Mouse (Mus musculus) heart, embryonic 11.5 days (tissue): ENCODE data around the gene Sec24c. TPM values are rescaled to one million over a fixed set of nuclear protein-coding genes. Genes with fewer than 3 reads are reported as not detected.
A peak's percentile ranks its signal among the peaks of the same experiment; 100 is the strongest.

Source experiments
- ATAC-seq: fragments of 200-750 bp; cut with Nextera tagmentation; replicated peaks from 2 replicates; pipeline ENCODE4 v1.8.0; 2017; ENCODE audit warnings: moderate library complexity; ENCODE audit not compliant: insufficient number of reproducible peaks, low FRiP score, low TSS enrichment
- H3K27ac ChIP-seq: fragments of 300-500 bp; sonication (generic); 2 replicates; pipeline ENCODE4 v1.5.1; 2014; ENCODE audit warnings: mild to moderate bottlenecking, low read depth, low read length
- H3K27me3 ChIP-seq: fragments of 300-500 bp; sonication (generic); 2 replicates; pipeline ENCODE4 v1.6.1; 2014; ENCODE audit warnings: mild to moderate bottlenecking, low read length, mixed read lengths; ENCODE audit not compliant: control insufficient read depth, insufficient read depth
- H3K36me3 ChIP-seq: fragments of 300-500 bp; sonication (generic); 2 replicates; pipeline ENCODE4 v1.6.1; 2014; ENCODE audit warnings: mild to moderate bottlenecking, low read length, moderate library complexity, mixed read lengths; ENCODE audit not compliant: control insufficient read depth, insufficient read depth
- H3K4me1 ChIP-seq: fragments of 300-500 bp; sonication (generic); 2 replicates; pipeline ENCODE4 v1.6.1; 2014; ENCODE audit warnings: low read length; ENCODE audit not compliant: control insufficient read depth, insufficient read depth
- H3K4me2 ChIP-seq: fragments of 300-500 bp; sonication (generic); 2 replicates; pipeline ENCODE4 v1.6.1; 2014; ENCODE audit warnings: mild to moderate bottlenecking, moderate library complexity
- H3K4me3 ChIP-seq: fragments of 300-500 bp; sonication (generic); 2 replicates; pipeline ENCODE4 v1.5.1; 2014; ENCODE audit warnings: low read depth, low read length
- H3K9ac ChIP-seq: fragments of 300-500 bp; sonication (generic); 2 replicates; pipeline ENCODE4 v1.6.1; 2014; ENCODE audit warnings: mild to moderate bottlenecking, low read depth, low read length, moderate library complexity
- H3K9me3 ChIP-seq: fragments of 300-500 bp; sonication (generic); replicated peaks from 2 replicates; pipeline ENCODE4 v1.6.1; 2016; ENCODE audit warnings: low read length; ENCODE audit not compliant: control insufficient read depth
- WGBS: fragments of 180-500 bp; shearing (Covaris S2); extraction: QIAGEN DNeasy Blood & Tissue Kit; methylation state at CpG from one replicate; pipeline ENCODE4 v1.1.7; 2014; ENCODE audit not compliant: insufficient replicate concordance; 5-methylcytosine and 5-hydroxymethylcytosine counted together
- polyA plus RNA-seq: library from polyadenylated mRNA; unstranded; fragments of >200 nt; fragmentation: Nextera tagmentation; extraction: Ambion mirVana; gene quantifications from 2 replicates; pipeline ENCODE4 v1.2.1, GENCODE M21; 2014

The Sec24c gene
- polyA plus RNA-seq, 1 experiment from 2014 or later: 78.1 TPM

DNA sequence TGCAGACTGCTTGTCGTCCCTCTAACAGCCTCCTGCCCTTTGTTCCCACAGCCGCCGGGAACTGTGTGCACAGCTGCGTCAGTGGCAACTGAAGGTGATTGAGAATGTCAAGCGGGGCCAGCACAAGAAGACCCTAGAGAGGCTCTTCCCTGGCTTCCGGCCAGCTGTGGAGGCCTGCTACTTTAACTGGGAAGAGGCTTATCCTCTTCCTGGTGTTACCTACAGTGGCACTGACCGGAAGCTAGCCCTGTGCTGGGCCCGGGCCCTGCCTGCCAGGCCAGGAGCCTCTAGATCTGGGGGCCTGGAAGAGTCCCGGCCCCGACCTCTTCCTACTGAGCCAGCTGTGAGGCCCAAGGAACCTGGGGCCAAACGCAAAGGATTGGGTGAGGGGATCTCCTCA, 39.7 kb downstream of the Sec24c start:
- H3K36me3 ChIP-seq: peaks cover 41% of the 10 kb centered on the region
- ATAC-seq: 0 out of 2 replicates have a peak, but pooled peaks have one; percentile 47
- H3K27me3 ChIP-seq: no peaks in the 10 kb centered on the region
- no peaks in the 10 kb centered on the region for H3K9me3 ChIP-seq
- peak overlapping the region; percentile 50; the same call in 1 of the 2 replicates for H3K9ac ChIP-seq
- H3K4me1 ChIP-seq: peaks cover 23% of the 10 kb centered on the region
- H3K27ac ChIP-seq: peak overlapping the region; percentile 75
- WGBS: 32% methylated on average over 11 of the region's 11 CpGs
- H3K4me3 ChIP-seq: no peak overlapping the region
- 0 out of 2 replicates have a peak overlapping the region, but pooled peaks have one; percentile 9 for H3K4me2 ChIP-seq

- Histone ChIP-seq H3K9me3 (no peaks in the 10 kb centered on the region), H3K36me3 (peaks cover 64% of the 10 kb centered on the region), H3K4me1 (peaks cover 9% of the 10 kb centered on the region), H3K27ac (no peak overlapping the region), H3K4me2 (no peak overlapping the region), H3K27me3 (no peaks in the 10 kb centered on the region), H3K4me3 (no peak overlapping the region), H3K9ac (no peak overlapping the region)
- ATAC-seq: no peak
- 85% methylated on average over 10 of the region's 10 CpGs for WGBS
These were observed 44.3 kb downstream of the Sec24c start for GRCm38 (mm10) chr14:20718443-20718842.

DNA sequence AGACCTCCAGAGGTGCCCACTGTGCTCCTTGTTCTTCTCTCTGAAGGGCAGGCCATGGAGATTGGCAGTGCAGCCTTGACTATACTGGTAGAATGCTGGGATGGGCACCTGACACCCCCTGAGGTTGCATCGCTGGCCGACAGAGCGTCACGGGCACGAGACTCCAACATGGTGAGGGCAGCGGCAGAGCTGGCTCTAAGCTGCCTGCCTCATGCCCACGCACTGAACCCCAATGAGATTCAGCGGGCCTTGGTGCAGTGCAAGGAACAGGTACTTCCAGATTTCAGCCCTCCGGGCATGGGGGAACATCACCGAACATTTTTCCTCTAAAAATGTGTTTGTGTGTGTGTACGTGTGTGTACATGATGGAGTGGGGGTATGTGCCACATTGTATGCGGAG, 45.7 kb downstream of the Sec24c start:
- Histone ChIP-seq H3K4me2 (no peak overlapping the region), H3K27ac (no peak overlapping the region), H3K4me3 (no peak overlapping the region), H3K36me3 (peaks cover 67% of the 10 kb centered on the region), H3K9ac (no peak overlapping the region), H3K9me3 (no peaks in the 10 kb centered on the region), H3K4me1 (peaks cover 2% of the 10 kb centered on the region; the same call in 1 of the 2 replicates), H3K27me3 (no peaks in the 10 kb centered on the region)
- no peak for ATAC-seq
- 92% methylated on average over 12 of the region's 12 CpGs for WGBS

- no peak overlapping the region for H3K27ac ChIP-seq
- peaks cover 14% of the 10 kb centered on the region for H3K4me1 ChIP-seq
- no peaks in the 10 kb centered on the region for H3K27me3 ChIP-seq
- no peak overlapping the region for H3K9ac ChIP-seq
- peaks cover 67% of the 10 kb centered on the region for H3K36me3 ChIP-seq
- no peaks in the 10 kb centered on the region for H3K9me3 ChIP-seq
- WGBS: 85% methylated on average over 4 of the region's 4 CpGs
- no peak overlapping the region for H3K4me2 ChIP-seq
- no peak for ATAC-seq
- H3K4me3 ChIP-seq: no peak overlapping the region
These were observed 47.3 kb downstream of the Sec24c start for GRCm38 (mm10) chr14:20721371-20721770.

- Histone ChIP-seq H3K36me3 (peaks cover 65% of the 10 kb centered on the region), H3K4me3 (no peak overlapping the region), H3K27me3 (no peaks in the 10 kb centered on the region), H3K4me2 (no peak overlapping the region), H3K4me1 (peaks cover 14% of the 10 kb centered on the region), H3K9me3 (no peaks in the 10 kb centered on the region), H3K27ac (no peak overlapping the region), H3K9ac (no peak overlapping the region)
- WGBS: 82% methylated on average over 12 of the region's 12 CpGs
- no peak for ATAC-seq
These were observed 48.9 kb downstream of the Sec24c start for GRCm38 (mm10) chr14:20723006-20723405.

- no peak for ATAC-seq
- WGBS: 38% methylated on average over 5 of the region's 5 CpGs
- H3K9ac ChIP-seq: no peak overlapping the region
- H3K27ac ChIP-seq: no peak overlapping the region
- H3K36me3 ChIP-seq: peaks cover 64% of the 10 kb centered on the region
- H3K4me3 ChIP-seq: no peak overlapping the region
- H3K4me1 ChIP-seq: peaks cover 14% of the 10 kb centered on the region
- H3K9me3 ChIP-seq: no peaks in the 10 kb centered on the region
- H3K4me2 ChIP-seq: no peak overlapping the region
- H3K27me3 ChIP-seq: no peaks in the 10 kb centered on the region
These were observed 49.9 kb downstream of the Sec24c start for GRCm38 (mm10) chr14:20724043-20724442.

- Histone ChIP-seq H3K4me1 (peaks cover 14% of the 10 kb centered on the region), H3K4me3 (no peak overlapping the region), H3K9ac (0 out of 2 replicates have a peak overlapping the region, but pooled peaks have one; percentile 11), H3K27me3 (no peaks in the 10 kb centered on the region), H3K27ac (peak overlapping the region; percentile 65), H3K9me3 (no peaks in the 10 kb centered on the region), H3K4me2 (peak overlapping the region; percentile 25), H3K36me3 (peaks cover 60% of the 10 kb centered on the region)
- no peak for ATAC-seq
- 33% methylated on average over 6 of the region's 6 CpGs for WGBS
These were observed 51.7 kb downstream of the Sec24c start for GRCm38 (mm10) chr14:20725660-20726339.

DNA sequence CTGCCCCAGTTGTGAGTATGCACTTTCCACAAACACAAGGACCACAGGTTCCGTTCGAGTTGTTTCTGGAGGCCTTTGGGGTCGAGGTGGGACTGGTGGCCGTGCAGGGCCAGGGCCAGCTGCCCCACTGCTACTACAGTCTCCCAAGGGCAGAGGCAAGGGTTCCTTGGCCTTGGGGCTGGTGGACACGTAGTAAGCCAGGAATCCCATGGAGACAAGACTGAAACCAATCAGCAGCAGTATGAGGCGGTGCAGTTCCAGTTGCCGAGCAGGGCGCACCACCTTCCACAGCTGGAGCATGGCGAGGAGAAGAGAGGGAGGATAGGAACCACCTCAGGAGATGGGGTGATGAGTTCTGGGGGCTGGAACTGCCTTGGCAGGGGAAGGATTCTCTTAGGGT, 55.8 kb downstream of the Sec24c start:
- H3K4me1 ChIP-seq: peaks cover 14% of the 10 kb centered on the region
- H3K4me3 ChIP-seq: no peak overlapping the region
- no peak for ATAC-seq
- peaks cover 34% of the 10 kb centered on the region for H3K36me3 ChIP-seq
- no peaks in the 10 kb centered on the region for H3K27me3 ChIP-seq
- no peak overlapping the region for H3K9ac ChIP-seq
- H3K9me3 ChIP-seq: no peaks in the 10 kb centered on the region
- no peak overlapping the region; the same call in 1 of the 2 replicates for H3K27ac ChIP-seq
- WGBS: 87% methylated on average over 9 of the region's 9 CpGs
- H3K4me2 ChIP-seq: no peak overlapping the region
